Mouse (Mus musculus) ES-E14 (cell line): ENCODE data around the gene Rab7b. TPM values are rescaled to one million over a fixed set of nuclear protein-coding genes. Genes with fewer than 3 reads are reported as not detected.

Experiments
- DNase-seq: peaks from one replicate; pipeline ENCODE4 v3.0.0-alpha.2; 2013; ENCODE audit warnings: low read depth, low spot score
- H3K27ac ChIP-seq: 2 replicates; pipeline ENCODE4 v1.5.1; 2012; ENCODE audit warnings: low read depth, mild to moderate bottlenecking, low read length, moderate library complexity, mixed read lengths; ENCODE audit not compliant: poor library complexity, insufficient read depth, severe bottlenecking
- H3K36me3 ChIP-seq: 2 replicates; pipeline ENCODE4 v1.6.1; 2012; ENCODE audit warnings: mild to moderate bottlenecking, low read length, moderate library complexity, mixed read lengths; ENCODE audit not compliant: control insufficient read depth, poor library complexity, insufficient read depth, severe bottlenecking
- H3K4me1 ChIP-seq, 2 experiments: fragments of 150-350 bp in 1 of 2; sonication (generic) in 1 of 2; 2 replicates each; pipeline ENCODE4 v1.6.1; 2012; ENCODE audit warnings: low read length in 2 of 2, mild to moderate bottlenecking in 1 of 2, mixed read lengths in 1 of 2; ENCODE audit not compliant: control insufficient read depth in 2 of 2, insufficient read depth in 2 of 2, poor library complexity in 1 of 2
- H3K4me3 ChIP-seq, 2 experiments: fragments of 150-350 bp in 1 of 2; sonication (generic) in 1 of 2; 2 replicates each; pipeline ENCODE4 v1.5.1; 2012; ENCODE audit warnings: low read length in 2 of 2, low read depth in 1 of 2, mild to moderate bottlenecking in 1 of 2, mixed read lengths in 1 of 2; ENCODE audit not compliant: insufficient read depth in 1 of 2, poor library complexity in 1 of 2, severe bottlenecking in 1 of 2
- H3K9ac ChIP-seq: 2 replicates; pipeline ENCODE4 v1.6.1; 2012; ENCODE audit warnings: low read depth, mild to moderate bottlenecking, low read length, mixed read lengths; ENCODE audit not compliant: poor library complexity, insufficient read depth, severe bottlenecking
- H3K9me3 ChIP-seq: fragments of 150-350 bp; sonication (generic); 2 replicates; pipeline ENCODE4 v1.6.1; 2012; ENCODE audit warnings: low read depth, mild to moderate bottlenecking, low read length; ENCODE audit not compliant: control insufficient read depth, insufficient read depth
- CHD2 ChIP-seq: IDR thresholded peaks from 2 replicates; pipeline ENCODE4 v1.6.1; 2014; ENCODE audit warnings: mild to moderate bottlenecking, low read depth, low read length, inconsistent platforms
- HCFC1 ChIP-seq: IDR thresholded peaks from 2 replicates; pipeline ENCODE4 v1.6.1; 2012; ENCODE audit warnings: low read length, inconsistent platforms, borderline replicate concordance; ENCODE audit not compliant: insufficient read depth
- MAFK ChIP-seq: IDR thresholded peaks from 2 replicates; pipeline ENCODE4 v1.6.1; 2014; ENCODE audit warnings: mild to moderate bottlenecking, low read depth, low read length, inconsistent platforms; ENCODE audit not compliant: insufficient read depth
- ZC3H11A ChIP-seq: IDR thresholded peaks from 2 replicates; pipeline ENCODE4 v1.6.1; 2012; ENCODE audit warnings: low read depth, mild to moderate bottlenecking, inconsistent platforms, low read length, borderline replicate concordance
- ZNF384 ChIP-seq: IDR thresholded peaks from 2 replicates; pipeline ENCODE4 v1.6.1; 2012; ENCODE audit warnings: low read depth, low read length, inconsistent platforms
- in situ Hi-C, 2 experiments: fragments of 600-800 bp; cut with MboI; formaldehyde crosslinking; loops; one replicate each; pipeline ENCODE4 v1.15.1; 2025; ENCODE audit warnings: low sequenced_read_pairs in 2 of 2, inconsistent platforms in 1 of 2; ENCODE audit not compliant: unreplicated experiment in 2 of 2
- total RNA-seq: library from RNA; depleted of rRNA; stranded (reverse); fragments of 300-350 nt; gene quantifications from 2 replicates; pipeline ENCODE4 v1.2.3, GENCODE M21; 2012; rRNA removed

Rab7b gene
- 0.16 and 0.18 TPM in 2 replicates for total RNA-seq

- in situ Hi-C loops, result no loop called here
- Histone ChIP-seq H3K4me3 (no peak within 1 kb of the TSS), H3K27ac (no peak within 1 kb of the TSS), H3K9ac (no peak within 1 kb of the TSS), H3K9me3 (no peaks in the 10 kb centered on the region), H3K36me3 (no peaks in the 10 kb centered on the region), H3K4me1 (no peaks in the 10 kb centered on the region)
- no peak for DNase-seq
- TF ChIP-seq CHD2 (no peak), MAFK (no peak), ZNF384 (no peak), ZC3H11A (no peak), HCFC1 (no peak)
These were observed at the start of gene Rab7b for GRCm38 (mm10) chr1:131688475-131688874. TSS of gene Rab7b (plus strand) at chr1:131688695.

- H3K36me3 ChIP-seq, result no peaks in the 10 kb centered on the region
- H3K9me3 ChIP-seq, result no peaks in the 10 kb centered on the region
- no peak overlapping the region for H3K9ac ChIP-seq
- no peak overlapping the region for H3K27ac ChIP-seq
- DNase-seq, result no peak
- in situ Hi-C loops, result no loop called here
- TF ChIP-seq MAFK, result no peak
- no peak for TF ChIP-seq CHD2
- TF ChIP-seq ZNF384, result no peak
- no peak for TF ChIP-seq HCFC1
- TF ChIP-seq ZC3H11A, result no peak
- no peak overlapping the region for H3K4me3 ChIP-seq
- H3K4me1 ChIP-seq, result no peaks in the 10 kb centered on the region
These were observed 48.4 kb upstream of the Rab7b start for GRCm38 (mm10) chr1:131640062-131640461.

- no peak overlapping the region for H3K4me3 ChIP-seq
- no peak for DNase-seq
- in situ Hi-C loops, result no loop called here
- no peak overlapping the region for H3K27ac ChIP-seq
- H3K9me3 ChIP-seq, result no peaks in the 10 kb centered on the region
- no peaks in the 10 kb centered on the region for H3K36me3 ChIP-seq
- no peaks in the 10 kb centered on the region for H3K4me1 ChIP-seq
- TF ChIP-seq ZNF384 (no peak), MAFK (no peak), ZC3H11A (no peak), CHD2 (no peak), HCFC1 (no peak)
- no peak overlapping the region for H3K9ac ChIP-seq
These were observed 46.9 kb upstream of the Rab7b start for GRCm38 (mm10) chr1:131641565-131641964.

GRCm38 (mm10) chr1:131642251-131642650, 46.2 kb upstream of the Rab7b start:
- Histone ChIP-seq H3K9me3 (no peaks in the 10 kb centered on the region), H3K9ac (no peak overlapping the region), H3K4me3 (no peak overlapping the region), H3K4me1 (no peaks in the 10 kb centered on the region), H3K27ac (no peak overlapping the region), H3K36me3 (no peaks in the 10 kb centered on the region)
- TF ChIP-seq MAFK, result no peak
- no peak for TF ChIP-seq ZC3H11A
- no peak for TF ChIP-seq CHD2
- no peak for TF ChIP-seq HCFC1
- no peak for TF ChIP-seq ZNF384
- in situ Hi-C loops, result no loop called here
- DNase-seq, result no peak

GRCm38 (mm10) chr1:131652670-131653443, 35.6 kb upstream of the Rab7b start:
- no peaks in the 10 kb centered on the region for H3K9me3 ChIP-seq
- TF ChIP-seq MAFK (no peak), ZNF384 (peak; percentile 56; the same call in 1 of the 2 replicates), ZC3H11A (no peak), HCFC1 (no peak)

More at GRCm38 (mm10) chr1:131652670-131653443, 35.6 kb upstream of the Rab7b start:
- no peak for DNase-seq
- peaks cover 1 to 3% of the 10 kb centered on the region in 2 experiments; a peak in 1 of 4 replicates for H3K4me1 ChIP-seq
- no peak overlapping the region for H3K4me3 ChIP-seq
- H3K27ac ChIP-seq, result no peak overlapping the region
- no peak overlapping the region for H3K9ac ChIP-seq
- in situ Hi-C loops, result no loop called here
- no peaks in the 10 kb centered on the region for H3K36me3 ChIP-seq
